ENCODE assay signal across 22 mouse cellular contexts in genomic region chr2:84355281-84355680, GRCm38 (mm10).
"Had no signal": no experiment of that assay in that cellular context is flagged by ENCODE, and none has a peak within 500 bp of the region (broad histone marks: within the 10 kb centered on the region; RNA-seq: fewer than 3 reads in every experiment).

No protein-coding gene starts in this region.

- H3K27me3 ChIP-seq: kidney, embryonic 15.5 days; limb, embryonic 12.5 days; limb, embryonic 15.5 days; lung, embryonic 15.5 days; midbrain, embryonic 12.5 days; midbrain, embryonic 15.5 days; neural tube, embryonic 12.5 days; neural tube, embryonic 15.5 days had no signal

- H3K9me3 ChIP-seq: kidney, embryonic 15.5 days; limb, embryonic 12.5 days; limb, embryonic 15.5 days; lung, embryonic 15.5 days; midbrain, embryonic 12.5 days; midbrain, embryonic 15.5 days; neural tube, embryonic 12.5 days; neural tube, embryonic 15.5 days had no signal

- H3K27ac ChIP-seq: kidney, embryonic 15.5 days; limb, embryonic 12.5 days; limb, embryonic 15.5 days; liver, embryonic 14.5 days; lung, embryonic 15.5 days; midbrain, embryonic 12.5 days; midbrain, embryonic 15.5 days; neural tube, embryonic 12.5 days; neural tube, embryonic 15.5 days; stomach, postnatal 0 days had no signal

- H3K36me3 ChIP-seq: kidney, embryonic 15.5 days; limb, embryonic 12.5 days; limb, embryonic 15.5 days; lung, embryonic 15.5 days; midbrain, embryonic 12.5 days; midbrain, embryonic 15.5 days; neural tube, embryonic 12.5 days; neural tube, embryonic 15.5 days had no signal

- H3K4me1 ChIP-seq: kidney, embryonic 15.5 days; limb, embryonic 12.5 days; limb, embryonic 15.5 days; midbrain, embryonic 12.5 days; midbrain, embryonic 15.5 days; neural tube, embryonic 12.5 days; neural tube, embryonic 15.5 days had no signal

- H3K9ac ChIP-seq: kidney, embryonic 15.5 days; limb, embryonic 12.5 days; limb, embryonic 15.5 days; liver, embryonic 14.5 days; lung, embryonic 15.5 days; midbrain, embryonic 12.5 days; midbrain, embryonic 15.5 days; neural tube, embryonic 12.5 days; neural tube, embryonic 15.5 days had no signal

- H3K4me2 ChIP-seq: kidney, embryonic 15.5 days; limb, embryonic 12.5 days; limb, embryonic 15.5 days; liver, embryonic 11.5 days; lung, embryonic 15.5 days; midbrain, embryonic 12.5 days; midbrain, embryonic 15.5 days; neural tube, embryonic 12.5 days; neural tube, embryonic 15.5 days had no signal

- H3K4me3 ChIP-seq: kidney, embryonic 15.5 days; limb, embryonic 12.5 days; limb, embryonic 15.5 days; lung, embryonic 15.5 days; midbrain, embryonic 12.5 days; midbrain, embryonic 15.5 days; neural tube, embryonic 12.5 days; neural tube, embryonic 15.5 days had no signal

- DNase-seq: kidney, adult 18-20 months; lung, adult 18-20 months; lung, postnatal 10 days; lung, postnatal 36 days; right cerebral cortex, adult 18-20 months; right cerebral cortex, postnatal 25 days; thymus, adult 2 months; thymus, postnatal 14 days; thymus, postnatal 4 days had no signal

- ATAC-seq: inflammation-experienced regulatory T-cells, adult 6 months; intestine, embryonic 16.5 days; midbrain, embryonic 15.5 days had no signal
